Mouse (Mus musculus) ES-Bruce4 (cell line): ENCODE results near the gene Zfp422.

Experiments used
- CTCF ChIP-seq: IDR thresholded peaks from one replicate; pipeline ENCODE4 v1.8.1; 2011; ENCODE audit warnings: low read depth, low read length
- EP300 ChIP-seq: IDR thresholded peaks from 2 replicates; pipeline ENCODE4 v1.6.1; 2011; ENCODE audit warnings: low read depth, low read length; ENCODE audit not compliant: insufficient read depth
- POLR2A ChIP-seq: IDR thresholded peaks from one replicate; pipeline ENCODE4 v1.8.1; 2011; ENCODE audit warnings: low read length; ENCODE audit not compliant: insufficient read depth

- TF ChIP-seq CTCF (no peak), POLR2A (no peak), EP300 (no peak)
Observed at GRCm38 (mm10) chr6:116638871-116639270, 10.1 kb upstream of the Zfp422 start.
